Mouse (Mus musculus): ENCODE measurements around the gene Klhdc1. TPM values are rescaled to one million over a fixed set of nuclear protein-coding genes. Genes with fewer than 3 reads are reported as not detected.

The Klhdc1 gene
- total and polyA plus RNA-seq, 3 experiments = 10.2 to 38.7 (median 34.6) TPM

DNA sequence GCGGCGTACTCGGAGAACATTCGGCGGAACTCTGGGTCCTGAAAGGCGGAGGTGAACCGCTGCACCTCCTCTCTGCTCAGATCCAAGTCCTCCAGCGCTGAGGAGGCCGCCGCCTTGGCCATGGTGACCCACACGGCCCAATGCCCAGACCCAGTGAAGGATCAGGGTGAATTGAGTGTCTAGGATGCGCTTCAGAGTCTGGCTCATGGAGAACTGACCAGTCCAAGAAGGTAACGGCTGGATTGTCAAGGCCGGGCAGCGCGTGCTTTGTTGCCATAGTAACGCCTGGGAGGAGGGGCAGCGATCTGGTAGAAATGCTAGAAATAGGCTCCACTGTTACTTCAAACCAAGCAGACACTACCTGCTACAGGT, 42.8 kb upstream of the Klhdc1 start, which contains the start of gene Dnaaf2:
Dnaaf2 (minus strand) TSS at position 266 of the 372 bp plus-strand sequence.
- under 1% methylated on average over 18 of the region's 18 CpGs for WGBS

DNA sequence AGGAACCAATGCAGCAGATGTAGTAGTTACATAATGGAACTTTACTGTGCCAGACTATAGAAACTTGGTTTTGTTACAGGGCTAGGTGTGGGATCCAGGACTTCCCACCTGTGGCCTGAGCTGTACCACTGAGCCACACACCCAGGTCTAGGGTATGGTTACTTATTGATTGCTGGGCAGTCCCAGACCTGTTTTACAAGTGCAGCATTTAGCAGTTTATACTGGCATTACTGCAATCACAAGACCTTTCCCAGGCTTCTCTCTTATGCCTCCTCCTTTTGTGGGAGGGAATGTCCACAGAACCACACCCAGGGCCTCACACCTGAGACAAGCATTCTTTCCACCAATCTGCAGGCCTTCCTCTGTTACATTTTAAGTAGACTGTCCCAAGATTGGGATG, 42.0 kb upstream of the Klhdc1 start:
- no peak overlapping the region for H3K9ac ChIP-seq (ENCODE audit: low read depth, low read length)
- H3K4me1 ChIP-seq (ENCODE audit: control insufficient read depth, insufficient read depth, low read length) = peaks cover 4% of the 10 kb centered on the region
- H3K4me3 ChIP-seq = no peak overlapping the region
- intact Hi-C loops (cut with DNase I) = loop anchor here (5.0 kb wide), 2 partner anchors 43 to 98 kb away; partner anchors contain the start of genes Klhdc1 and Klhdc2
- no peak overlapping the region for H3K27ac ChIP-seq
- no peaks in the 10 kb centered on the region for H3K27me3 ChIP-seq (ENCODE audit: control insufficient read depth, insufficient read depth, low read length)
- TF ChIP-seq EP300 (IDR thresholded peaks at IDR 0.05; ENCODE audit: insufficient read depth, low read depth, low read length) (no peak), CTCF (IDR thresholded peaks at IDR 0.05) (no peak), POLR2A (IDR thresholded peaks at IDR 0.05; ENCODE audit: insufficient read depth, low read depth, low read length) (no peak)
- H3K36me3 ChIP-seq (ENCODE audit: control insufficient read depth, insufficient read depth, low read length) = 0 out of 2 replicates have a peak, but pooled peaks cover 3% of the 10 kb centered on the region
- no peak for DNase-seq
- no peaks in the 10 kb centered on the region for H3K79me2 ChIP-seq (replicated peaks; ENCODE audit: control insufficient read depth, insufficient read depth, low read length)

More for the DNA sequence above, 42.8 kb upstream of the Klhdc1 start, which contains the start of gene Dnaaf2:
- Histone ChIP-seq H3K79me2 (replicated peaks; ENCODE audit: control insufficient read depth, insufficient read depth, low read length) (no peaks in the 10 kb centered on the region), H3K27ac (peak within 1 kb of the TSS; percentile 85), H3K9ac (ENCODE audit: low read depth, low read length) (peak within 1 kb of the TSS; percentile 94), H3K4me3 (peak within 1 kb of the TSS; percentile 98), H3K36me3 (ENCODE audit: control insufficient read depth, insufficient read depth, low read length) (0 out of 2 replicates have a peak, but pooled peaks cover 3% of the 10 kb centered on the region), H3K4me1 (ENCODE audit: control insufficient read depth, insufficient read depth, low read length) (peaks cover 4% of the 10 kb centered on the region), H3K27me3 (ENCODE audit: control insufficient read depth, insufficient read depth, low read length) (no peaks in the 10 kb centered on the region)
- peak in 1 of 2 experiments; percentile 65 for DNase-seq
- intact Hi-C loops (cut with DNase I) = loop anchor here (5.0 kb wide), 2 partner anchors 44 to 99 kb away; partner anchors contain the start of genes Klhdc1 and Klhdc2
- TF ChIP-seq EP300 (IDR thresholded peaks at IDR 0.05; ENCODE audit: insufficient read depth, low read depth, low read length) (no peak), CTCF (IDR thresholded peaks at IDR 0.05) (no peak), POLR2A (IDR thresholded peaks at IDR 0.05; ENCODE audit: insufficient read depth, low read depth, low read length) (no peak)

DNA sequence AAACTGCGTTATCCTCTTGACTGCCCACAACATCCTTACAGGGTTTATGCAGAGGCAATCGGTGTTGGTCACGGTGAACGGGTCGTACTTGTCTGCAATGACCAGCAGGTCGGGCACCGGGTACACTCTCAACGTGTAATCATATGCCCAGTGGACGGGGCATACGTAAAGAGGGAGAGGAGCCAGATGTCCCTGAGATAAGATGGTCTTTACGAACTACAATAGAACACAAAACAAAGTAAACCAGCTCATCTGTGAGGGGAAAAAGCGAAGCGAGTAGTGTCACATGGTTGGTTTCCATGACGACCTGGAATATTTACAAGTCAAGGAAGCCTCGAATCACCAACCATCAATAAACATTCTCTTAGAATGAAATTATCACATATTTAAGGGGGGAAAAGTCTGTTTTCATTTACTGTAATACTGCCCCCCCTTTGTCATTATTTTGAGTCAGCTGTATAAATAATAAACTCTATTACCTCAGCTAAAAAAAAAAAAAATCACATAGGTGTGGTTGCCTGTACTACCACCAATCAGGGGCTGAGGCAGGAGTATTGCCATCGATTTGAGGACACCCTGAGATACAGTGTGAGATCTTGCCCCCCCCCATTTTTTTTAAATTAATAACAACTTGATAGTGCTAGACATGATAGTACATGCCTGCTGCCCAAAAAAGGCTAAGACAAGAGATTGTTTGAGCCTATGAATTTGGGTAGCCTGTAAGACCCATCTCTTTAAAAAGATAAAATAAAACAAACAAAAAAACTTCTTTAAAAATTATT, 36.7 kb upstream of the Klhdc1 start, which contains the start of gene Gm49384:
Gm49384 (minus strand) TSS at position 216 of the 782 bp plus-strand sequence.
- Histone ChIP-seq H3K79me2 (replicated peaks; ENCODE audit: control insufficient read depth, insufficient read depth, low read length) (no peaks in the 10 kb centered on the region), H3K36me3 (ENCODE audit: control insufficient read depth, insufficient read depth, low read length) (0 out of 2 replicates have a peak, but pooled peaks cover 3% of the 10 kb centered on the region), H3K9ac (ENCODE audit: low read depth, low read length) (no peak within 1 kb of the TSS), H3K27ac (no peak within 1 kb of the TSS), H3K27me3 (ENCODE audit: control insufficient read depth, insufficient read depth, low read length) (no peaks in the 10 kb centered on the region), H3K4me1 (ENCODE audit: control insufficient read depth, insufficient read depth, low read length) (no peaks in the 10 kb centered on the region), H3K4me3 (no peak within 1 kb of the TSS)
- no peak for DNase-seq
- intact Hi-C loops (cut with DNase I) = no loop called here
- WGBS = 78% methylated on average over 16 of the region's 16 CpGs
- TF ChIP-seq POLR2A (IDR thresholded peaks at IDR 0.05; ENCODE audit: insufficient read depth, low read depth, low read length) (no peak), CTCF (IDR thresholded peaks at IDR 0.05) (no peak), EP300 (IDR thresholded peaks at IDR 0.05; ENCODE audit: insufficient read depth, low read depth, low read length) (no peak)

DNA sequence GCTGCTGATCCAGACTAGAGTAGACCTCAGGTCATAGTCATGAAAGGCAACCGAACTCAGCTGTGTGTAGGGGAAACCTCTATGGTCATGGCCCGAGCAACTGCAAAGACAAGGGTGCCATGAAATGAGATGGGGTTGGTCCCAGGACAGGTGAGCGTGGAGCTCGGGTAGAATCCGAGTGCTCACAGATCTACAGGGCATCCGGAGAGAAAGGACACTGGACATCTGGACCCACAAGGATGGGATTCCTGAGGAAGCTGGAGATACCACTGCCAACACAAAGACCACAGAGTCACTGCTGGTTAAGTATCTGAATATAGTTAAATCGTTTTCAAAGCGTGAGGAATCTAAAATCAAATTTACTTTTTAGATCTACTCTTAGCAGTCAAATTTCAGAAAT, 33.6 kb upstream of the Klhdc1 start:
- intact Hi-C loops (cut with DNase I) = no loop called here
- DNase-seq = no peak
- Histone ChIP-seq H3K9ac (ENCODE audit: low read depth, low read length) (no peak overlapping the region), H3K79me2 (replicated peaks; ENCODE audit: control insufficient read depth, insufficient read depth, low read length) (no peaks in the 10 kb centered on the region), H3K4me3 (no peak overlapping the region), H3K27ac (no peak overlapping the region), H3K36me3 (ENCODE audit: control insufficient read depth, insufficient read depth, low read length) (no peaks in the 10 kb centered on the region), H3K4me1 (ENCODE audit: control insufficient read depth, insufficient read depth, low read length) (no peaks in the 10 kb centered on the region), H3K27me3 (ENCODE audit: control insufficient read depth, insufficient read depth, low read length) (no peaks in the 10 kb centered on the region)
- no peak for TF ChIP-seq EP300 (IDR thresholded peaks at IDR 0.05; ENCODE audit: insufficient read depth, low read depth, low read length)
- TF ChIP-seq POLR2A (IDR thresholded peaks at IDR 0.05; ENCODE audit: insufficient read depth, low read depth, low read length) = no peak
- TF ChIP-seq CTCF (IDR thresholded peaks at IDR 0.05) = no peak
- WGBS = 93% methylated on average over 8 of the region's 8 CpGs

DNA sequence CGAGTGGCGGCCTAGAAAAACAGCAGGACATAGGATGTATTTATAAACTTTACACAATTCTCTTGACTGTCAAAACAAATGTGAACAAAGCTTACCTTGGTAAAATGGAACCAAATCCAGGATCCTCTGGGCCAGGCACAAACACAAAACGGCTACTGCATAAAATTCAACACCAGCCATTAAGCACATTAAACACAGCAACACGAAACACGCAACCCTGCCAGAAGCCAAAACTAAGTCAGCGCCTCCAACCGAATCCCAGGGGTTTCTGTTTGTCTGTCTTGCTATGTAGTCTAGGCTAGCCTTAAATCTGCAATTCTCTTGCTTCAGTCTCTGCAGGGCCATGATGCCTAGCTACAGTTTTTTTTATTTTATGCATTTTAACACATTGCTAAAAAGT, 33.0 kb upstream of the Klhdc1 start:
- intact Hi-C loops (cut with DNase I) = no loop called here
- DNase-seq = no peak
- WGBS = 95% methylated on average over 7 of the region's 7 CpGs
- H3K27ac ChIP-seq = no peak overlapping the region
- H3K9ac ChIP-seq (ENCODE audit: low read depth, low read length) = no peak overlapping the region
- no peak overlapping the region for H3K4me3 ChIP-seq
- no peaks in the 10 kb centered on the region for H3K27me3 ChIP-seq (ENCODE audit: control insufficient read depth, insufficient read depth, low read length)
- H3K4me1 ChIP-seq (ENCODE audit: control insufficient read depth, insufficient read depth, low read length) = no peaks in the 10 kb centered on the region
- no peaks in the 10 kb centered on the region for H3K79me2 ChIP-seq (replicated peaks; ENCODE audit: control insufficient read depth, insufficient read depth, low read length)
- no peaks in the 10 kb centered on the region for H3K36me3 ChIP-seq (ENCODE audit: control insufficient read depth, insufficient read depth, low read length)
- TF ChIP-seq CTCF (IDR thresholded peaks at IDR 0.05) (no peak), POLR2A (IDR thresholded peaks at IDR 0.05; ENCODE audit: insufficient read depth, low read depth, low read length) (no peak), EP300 (IDR thresholded peaks at IDR 0.05; ENCODE audit: insufficient read depth, low read depth, low read length) (no peak)

DNA sequence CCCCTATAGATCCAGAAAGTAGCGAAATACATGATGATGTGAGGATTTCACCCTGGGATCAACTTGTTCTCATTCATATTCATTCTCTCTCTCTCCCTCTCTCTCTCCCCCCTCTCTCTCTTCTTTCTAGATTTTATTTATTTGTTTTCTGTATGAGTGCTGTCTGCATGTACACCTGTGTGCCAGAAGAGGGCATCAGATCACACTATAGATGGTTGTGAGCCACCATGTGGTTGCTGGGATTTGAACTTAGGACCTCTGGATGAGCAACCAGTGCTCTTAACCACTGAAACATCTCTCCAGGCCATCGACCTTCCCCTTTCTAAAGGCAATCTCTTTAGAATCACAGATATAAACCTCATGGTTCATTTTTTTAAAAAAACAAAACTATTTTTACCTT, 32.5 kb upstream of the Klhdc1 start:
- DNase-seq = no peak
- Histone ChIP-seq H3K27me3 (ENCODE audit: control insufficient read depth, insufficient read depth, low read length) (no peaks in the 10 kb centered on the region), H3K27ac (no peak overlapping the region), H3K9ac (ENCODE audit: low read depth, low read length) (no peak overlapping the region), H3K4me1 (ENCODE audit: control insufficient read depth, insufficient read depth, low read length) (no peaks in the 10 kb centered on the region), H3K4me3 (no peak overlapping the region), H3K36me3 (ENCODE audit: control insufficient read depth, insufficient read depth, low read length) (no peaks in the 10 kb centered on the region), H3K79me2 (replicated peaks; ENCODE audit: control insufficient read depth, insufficient read depth, low read length) (no peaks in the 10 kb centered on the region)
- intact Hi-C loops (cut with DNase I) = no loop called here
- WGBS = 96% methylated on average over 2 of the region's 2 CpGs
- TF ChIP-seq CTCF (IDR thresholded peaks at IDR 0.05) (peak; percentile 40), POLR2A (IDR thresholded peaks at IDR 0.05; ENCODE audit: insufficient read depth, low read depth, low read length) (no peak)
